Mouse (Mus musculus) neural tube, embryonic 12.5 days (tissue): ENCODE results near the gene Eva1c. TPM values are rescaled to one million over a fixed set of nuclear protein-coding genes. Genes with fewer than 3 reads are reported as not detected.

Source experiments
- ATAC-seq: fragments of 200-750 bp; cut with Nextera tagmentation; 2 replicates; pipeline ENCODE4 v1.8.0; 2017; ENCODE audit warnings: low read depth, mild to moderate bottlenecking, moderate TSS enrichment, moderate library complexity; ENCODE audit not compliant: low FRiP score
- H3K27ac ChIP-seq: fragments of 300-500 bp; sonication (generic); 2 replicates; pipeline ENCODE4 v1.5.1; 2016
- H3K27me3 ChIP-seq: fragments of 300-500 bp; sonication (generic); replicated peaks from 2 replicates; pipeline ENCODE4 v1.6.1; 2016; ENCODE audit warnings: mild to moderate bottlenecking
- H3K36me3 ChIP-seq: fragments of 300-500 bp; sonication (generic); 2 replicates; pipeline ENCODE4 v1.6.1; 2016; ENCODE audit warnings: mild to moderate bottlenecking
- H3K4me1 ChIP-seq: fragments of 300-500 bp; sonication (generic); 2 replicates; pipeline ENCODE4 v1.6.1; 2016
- H3K4me2 ChIP-seq: fragments of 300-500 bp; sonication (generic); replicated peaks from 2 replicates; pipeline ENCODE4 v1.6.1; 2016; ENCODE audit warnings: mild to moderate bottlenecking
- H3K4me3 ChIP-seq: fragments of 300-500 bp; sonication (generic); 2 replicates; pipeline ENCODE4 v1.5.1; 2016
- H3K9ac ChIP-seq: fragments of 300-500 bp; sonication (generic); 2 replicates; pipeline ENCODE4 v1.6.1; 2016; ENCODE audit warnings: mild to moderate bottlenecking
- H3K9me3 ChIP-seq: fragments of 300-500 bp; sonication (generic); 2 replicates; pipeline ENCODE4 v1.6.1; 2016; ENCODE audit warnings: mild to moderate bottlenecking
- WGBS: fragments of 180-500 bp; shearing (Covaris S2); methylation state at CpG from one replicate; pipeline ENCODE4 v1.1.7; 2016; 5-methylcytosine and 5-hydroxymethylcytosine counted together
- polyA plus RNA-seq: library from polyadenylated mRNA; unstranded; fragments of >200 nt; fragmentation: Nextera tagmentation; extraction: Ambion mirVana; gene quantifications from 2 replicates; pipeline ENCODE4 v1.2.1, GENCODE M21; 2016

Gene Eva1c
- polyA plus RNA-seq, result 1.7 and 2.4 TPM in 2 replicates

DNA sequence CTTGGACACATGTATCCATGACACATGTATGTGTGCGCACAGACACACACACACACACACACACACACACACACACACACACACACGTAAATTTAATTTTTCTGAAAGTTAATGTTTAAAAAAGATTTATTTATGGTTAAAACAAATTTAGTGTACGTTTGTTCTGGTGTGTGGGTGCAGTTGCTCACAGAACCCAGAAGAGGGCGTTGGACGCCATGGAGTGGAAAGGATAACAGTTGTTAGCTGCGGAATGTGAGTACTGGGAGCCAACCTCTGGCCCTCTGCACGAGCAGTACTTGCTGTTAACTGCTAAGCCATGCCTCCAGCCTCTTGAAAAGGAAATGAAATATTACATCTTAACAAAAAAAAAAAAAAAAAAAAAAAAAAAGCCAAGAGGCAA lies at the start of gene Eva1c:
Gene Eva1c, plus strand, starts transcription at position 263 of the 400 bp plus-strand sequence.
- no peak for ATAC-seq
- H3K9me3 ChIP-seq, result no peaks in the 10 kb centered on the region
- H3K4me1 ChIP-seq, result peaks cover 19% of the 10 kb centered on the region
- no peak within 1 kb of the TSS for H3K27ac ChIP-seq
- H3K27me3 ChIP-seq, result peaks cover 24% of the 10 kb centered on the region
- H3K4me2 ChIP-seq, result no peak within 1 kb of the TSS
- WGBS, result 67% methylated on average over 7 of the region's 7 CpGs
- no peak within 1 kb of the TSS for H3K4me3 ChIP-seq
- H3K36me3 ChIP-seq, result no peaks in the 10 kb centered on the region
- no peak within 1 kb of the TSS for H3K9ac ChIP-seq

DNA sequence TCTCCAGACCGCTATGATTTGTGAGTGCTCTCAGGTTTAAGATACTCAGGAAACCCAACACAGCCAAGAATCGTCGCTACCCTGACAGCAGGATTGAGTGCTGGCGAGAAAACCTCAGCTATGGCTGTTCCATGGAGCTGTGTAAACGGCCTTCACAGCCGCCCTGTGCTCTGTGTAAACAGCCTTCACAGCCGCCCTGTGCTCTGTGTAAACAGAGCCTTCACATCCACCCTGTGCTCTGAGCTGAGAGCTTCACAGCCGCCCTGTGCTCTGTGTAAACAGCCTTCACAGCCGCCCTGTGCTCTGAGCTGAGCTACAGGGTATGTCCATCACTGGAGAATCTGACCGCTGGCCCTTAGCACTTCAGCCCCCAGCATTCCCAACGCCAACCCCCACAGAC lies 46.7 kb upstream of the Eva1c start:
- Histone ChIP-seq H3K4me1 (no peaks in the 10 kb centered on the region), H3K36me3 (peaks cover 90% of the 10 kb centered on the region), H3K27ac (no peak overlapping the region), H3K4me3 (no peak overlapping the region), H3K9me3 (no peaks in the 10 kb centered on the region), H3K9ac (no peak overlapping the region), H3K27me3 (no peaks in the 10 kb centered on the region), H3K4me2 (no peak overlapping the region)
- no peak for ATAC-seq
- WGBS, result 81% methylated on average over 11 of the region's 11 CpGs

DNA sequence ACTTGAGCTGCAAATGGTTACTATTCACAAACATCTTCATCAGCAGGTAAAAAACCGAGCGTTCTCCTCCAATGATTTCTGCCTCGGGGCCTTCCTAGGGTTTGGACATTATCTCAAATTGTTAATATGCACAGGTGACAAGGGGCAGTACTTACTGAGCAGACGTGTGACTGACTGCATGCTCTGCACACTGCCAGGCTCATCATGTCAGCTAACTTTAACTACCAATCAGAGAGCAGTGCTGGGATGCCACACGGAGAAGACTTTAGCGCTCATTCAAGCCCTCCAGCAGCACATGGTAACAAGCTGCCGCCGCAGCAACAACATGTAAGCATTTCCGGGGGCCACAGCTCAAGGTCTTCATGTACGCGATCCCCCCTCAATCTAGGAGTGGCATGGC lies 43.2 kb upstream of the Eva1c start:
- 94% methylated on average over 11 of the region's 11 CpGs for WGBS
- no peak overlapping the region for H3K27ac ChIP-seq
- peaks cover 89% of the 10 kb centered on the region for H3K36me3 ChIP-seq
- no peaks in the 10 kb centered on the region for H3K4me1 ChIP-seq
- H3K4me3 ChIP-seq, result no peak overlapping the region
- H3K4me2 ChIP-seq, result no peak overlapping the region
- no peaks in the 10 kb centered on the region for H3K9me3 ChIP-seq
- no peak overlapping the region for H3K9ac ChIP-seq
- ATAC-seq, result no peak
- H3K27me3 ChIP-seq, result no peaks in the 10 kb centered on the region

DNA sequence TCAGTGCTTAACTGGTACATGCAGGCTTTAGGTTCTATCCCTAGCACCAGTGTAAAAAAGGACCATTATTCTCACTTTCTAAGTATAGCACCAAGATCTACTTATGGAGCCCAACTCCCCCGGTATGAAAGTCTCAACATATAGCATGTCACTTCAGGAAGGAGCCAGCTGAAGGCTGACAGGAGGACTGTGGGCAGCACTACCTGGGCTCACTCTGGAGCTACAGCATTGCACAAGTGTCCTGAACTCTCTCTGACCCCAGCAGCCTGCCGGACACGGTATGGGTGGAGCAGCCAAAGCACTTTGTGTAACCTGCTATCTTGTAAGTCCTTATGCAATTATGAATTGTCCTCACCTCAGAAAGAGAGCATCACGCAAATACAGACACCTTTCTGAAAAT lies 41.3 kb upstream of the Eva1c start:
- Histone ChIP-seq H3K9ac (no peak overlapping the region), H3K9me3 (no peaks in the 10 kb centered on the region), H3K4me1 (no peaks in the 10 kb centered on the region), H3K4me3 (no peak overlapping the region), H3K27ac (no peak overlapping the region), H3K36me3 (peaks cover 89% of the 10 kb centered on the region), H3K27me3 (no peaks in the 10 kb centered on the region), H3K4me2 (no peak overlapping the region)
- WGBS, result 95% methylated on average over 4 of the region's 4 CpGs
- no peak for ATAC-seq

DNA sequence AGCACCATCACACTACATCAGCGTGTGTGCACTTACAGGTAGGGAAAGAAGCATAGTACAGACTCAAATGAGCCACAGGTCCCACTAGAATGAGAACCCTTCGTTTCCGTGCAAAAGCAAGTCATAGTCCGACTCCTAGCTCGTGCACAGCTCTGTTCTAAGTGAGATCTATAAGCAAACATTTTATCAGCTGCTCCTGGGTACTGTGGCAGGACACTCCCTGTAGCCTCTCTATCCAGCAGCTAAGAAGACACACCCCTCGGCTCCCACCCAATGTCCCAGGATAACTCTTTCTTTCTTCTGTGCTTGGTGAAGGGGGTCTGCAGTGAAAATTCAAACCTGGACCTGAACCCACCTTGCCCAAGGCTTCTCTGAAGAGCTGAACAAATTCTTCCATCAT lies 37.9 kb upstream of the Eva1c start:
- no peak overlapping the region for H3K4me3 ChIP-seq
- no peak overlapping the region for H3K27ac ChIP-seq
- no peaks in the 10 kb centered on the region for H3K9me3 ChIP-seq
- WGBS, result 94% methylated on average over 6 of the region's 6 CpGs
- H3K4me1 ChIP-seq, result no peaks in the 10 kb centered on the region
- no peak overlapping the region for H3K4me2 ChIP-seq
- ATAC-seq, result no peak
- H3K36me3 ChIP-seq, result peaks cover 96% of the 10 kb centered on the region
- H3K27me3 ChIP-seq, result no peaks in the 10 kb centered on the region
- H3K9ac ChIP-seq, result no peak overlapping the region

DNA sequence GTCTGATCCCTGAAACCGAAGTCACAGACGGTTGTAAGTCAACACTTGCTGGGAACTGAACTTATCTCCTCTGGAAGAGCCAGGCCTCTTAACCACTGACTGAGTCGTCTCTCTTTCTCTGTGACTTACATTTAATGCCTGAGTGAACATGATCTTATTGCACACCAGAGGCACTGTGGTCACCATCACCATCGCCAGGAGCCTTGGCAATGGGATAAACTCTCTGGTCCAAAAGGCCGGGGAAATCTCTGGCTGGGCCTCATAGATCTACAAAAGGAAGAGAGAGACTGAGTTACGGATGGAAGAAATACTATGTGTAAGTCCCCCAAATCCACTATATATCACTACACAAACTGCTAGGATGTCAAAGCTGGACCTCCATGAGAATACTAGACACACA lies 35.6 kb upstream of the Eva1c start:
- no peaks in the 10 kb centered on the region for H3K9me3 ChIP-seq
- 90% methylated on average over 6 of the region's 6 CpGs for WGBS
- peaks cover 88% of the 10 kb centered on the region for H3K36me3 ChIP-seq
- no peak overlapping the region for H3K27ac ChIP-seq
- ATAC-seq, result no peak
- H3K4me3 ChIP-seq, result no peak overlapping the region
- H3K4me1 ChIP-seq, result no peaks in the 10 kb centered on the region
- no peak overlapping the region for H3K9ac ChIP-seq
- no peaks in the 10 kb centered on the region for H3K27me3 ChIP-seq
- H3K4me2 ChIP-seq, result no peak overlapping the region

DNA sequence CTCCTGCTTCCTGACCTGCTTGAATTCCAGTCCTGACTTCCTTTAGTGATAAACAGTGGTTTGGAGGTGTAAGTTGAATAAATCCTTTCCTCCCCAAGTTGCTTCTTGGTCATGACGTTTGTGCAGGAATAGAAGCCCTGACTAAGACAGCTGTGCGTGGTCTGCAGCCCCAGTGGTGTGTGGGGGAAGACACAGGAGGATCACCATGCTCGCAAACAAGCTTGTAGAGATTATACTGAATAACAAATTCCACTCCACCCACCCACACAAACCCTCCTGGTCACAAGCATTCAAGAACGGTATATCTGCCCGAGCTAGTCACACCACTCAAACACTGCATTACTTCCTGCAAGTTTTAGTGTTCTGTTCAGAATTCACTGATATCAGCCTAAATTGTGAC lies 34.5 kb upstream of the Eva1c start:
- H3K36me3 ChIP-seq, result peaks cover 83% of the 10 kb centered on the region
- H3K4me2 ChIP-seq, result no peak overlapping the region
- H3K9ac ChIP-seq, result no peak overlapping the region
- ATAC-seq, result no peak
- no peak overlapping the region for H3K27ac ChIP-seq
- no peak overlapping the region for H3K4me3 ChIP-seq
- H3K4me1 ChIP-seq, result no peaks in the 10 kb centered on the region
- WGBS, result 92% methylated on average over 5 of the region's 5 CpGs
- no peaks in the 10 kb centered on the region for H3K9me3 ChIP-seq
- no peaks in the 10 kb centered on the region for H3K27me3 ChIP-seq

DNA sequence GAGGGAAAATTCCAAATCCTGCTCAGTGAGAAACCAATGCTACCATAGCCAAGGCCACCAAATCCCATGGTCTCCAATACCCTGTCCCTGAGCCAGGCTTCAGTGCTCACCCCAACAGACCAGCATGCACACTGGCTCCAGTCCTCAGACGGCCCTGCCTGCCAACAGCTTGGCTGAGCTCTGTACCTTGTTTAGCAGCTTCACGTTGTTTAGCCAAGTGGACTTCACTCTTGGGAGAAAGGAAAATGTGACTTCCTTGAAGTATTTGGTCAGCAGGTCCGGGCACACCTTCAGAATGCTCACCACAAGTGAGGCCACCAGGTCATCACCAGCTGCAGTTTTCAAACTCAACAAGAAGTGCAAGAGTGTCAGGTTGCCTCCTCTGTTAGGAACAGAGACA lies 34.0 kb upstream of the Eva1c start:
- no peaks in the 10 kb centered on the region for H3K9me3 ChIP-seq
- no peak for ATAC-seq
- H3K4me1 ChIP-seq, result no peaks in the 10 kb centered on the region
- H3K9ac ChIP-seq, result no peak overlapping the region
- no peak overlapping the region for H3K4me3 ChIP-seq
- H3K36me3 ChIP-seq, result peaks cover 82% of the 10 kb centered on the region
- no peak overlapping the region for H3K27ac ChIP-seq
- H3K4me2 ChIP-seq, result no peak overlapping the region
- H3K27me3 ChIP-seq, result no peaks in the 10 kb centered on the region
- 90% methylated on average over 3 of the region's 3 CpGs for WGBS

DNA sequence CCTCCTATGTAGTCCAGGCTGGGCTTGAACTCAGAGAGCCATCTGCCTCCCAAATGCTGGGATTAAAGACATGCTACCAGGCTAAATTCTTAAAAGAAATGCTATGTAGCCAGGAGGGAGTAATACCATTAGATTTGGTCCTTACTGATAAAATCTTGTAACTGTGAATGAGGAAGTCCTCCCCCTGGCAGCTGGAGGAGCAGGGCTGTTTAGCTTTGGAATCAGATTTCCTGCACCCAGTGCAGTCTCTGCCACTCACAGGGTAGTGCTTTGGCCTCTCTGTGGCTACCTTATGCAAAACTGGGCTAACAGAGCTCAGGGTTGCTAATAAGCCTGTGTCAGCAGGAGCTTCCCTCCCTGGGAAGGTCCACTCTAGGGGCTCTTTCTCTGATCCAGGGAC lies 31.8 kb upstream of the Eva1c start:
- Histone ChIP-seq H3K36me3 (peaks cover 74% of the 10 kb centered on the region), H3K27me3 (no peaks in the 10 kb centered on the region)
- no peak for ATAC-seq

DNA sequence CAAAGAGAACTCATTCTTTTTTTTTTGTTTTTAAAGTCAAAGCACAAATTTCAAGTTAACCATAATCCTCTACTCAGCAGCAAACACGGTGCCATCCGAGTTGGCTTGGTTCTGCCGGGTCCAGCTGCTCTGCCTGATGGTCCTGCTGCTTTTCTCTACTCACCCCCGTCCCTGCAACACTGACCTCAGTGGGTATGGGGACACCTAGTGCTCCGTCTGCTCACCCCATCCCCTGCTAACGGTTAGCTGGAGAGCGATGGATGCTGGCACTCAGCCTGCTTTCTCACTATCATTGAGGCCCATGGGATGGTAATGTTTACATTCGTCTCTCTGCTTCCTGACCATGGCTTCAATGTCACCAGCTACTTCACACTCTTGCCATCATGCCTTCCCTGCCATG lies 28.1 kb upstream of the Eva1c start:
- 91% methylated on average over 8 of the region's 8 CpGs for WGBS
- Histone ChIP-seq H3K4me3 (no peak overlapping the region), H3K9me3 (no peaks in the 10 kb centered on the region), H3K36me3 (peaks cover 55% of the 10 kb centered on the region), H3K4me1 (no peaks in the 10 kb centered on the region), H3K27me3 (no peaks in the 10 kb centered on the region), H3K27ac (no peak overlapping the region), H3K9ac (no peak overlapping the region), H3K4me2 (no peak overlapping the region)
- ATAC-seq, result no peak

More for the DNA sequence above, 31.8 kb upstream of the Eva1c start:
- Histone ChIP-seq H3K9me3 (no peaks in the 10 kb centered on the region), H3K4me3 (no peak overlapping the region), H3K27ac (no peak overlapping the region), H3K4me2 (no peak overlapping the region), H3K9ac (no peak overlapping the region), H3K4me1 (no peaks in the 10 kb centered on the region)

DNA sequence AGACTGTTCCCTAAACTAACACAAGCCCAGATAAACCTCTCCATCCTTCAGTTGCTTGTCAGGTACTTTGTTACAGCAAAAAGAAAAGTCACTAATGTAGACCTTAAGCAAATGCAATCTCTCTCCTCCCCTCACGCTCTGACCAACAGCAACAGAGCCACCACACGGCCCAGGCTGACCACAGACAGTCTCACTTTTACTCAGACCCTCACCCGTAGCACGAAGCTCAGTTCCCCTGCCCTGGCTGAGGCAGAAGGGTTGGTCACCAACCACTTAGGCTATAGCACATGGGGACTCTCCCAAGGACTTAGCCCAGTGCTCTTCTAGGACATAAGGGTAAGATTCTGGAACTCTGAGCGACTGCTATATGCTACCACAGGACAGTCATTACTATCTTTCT lies 27.7 kb upstream of the Eva1c start:
- no peak overlapping the region for H3K9ac ChIP-seq
- no peak overlapping the region for H3K4me3 ChIP-seq
- H3K27me3 ChIP-seq, result no peaks in the 10 kb centered on the region
- 92% methylated on average over 5 of the region's 5 CpGs for WGBS
- no peaks in the 10 kb centered on the region for H3K4me1 ChIP-seq
- peaks cover 54% of the 10 kb centered on the region for H3K36me3 ChIP-seq
- no peak overlapping the region for H3K27ac ChIP-seq
- no peaks in the 10 kb centered on the region for H3K9me3 ChIP-seq
- ATAC-seq, result no peak
- no peak overlapping the region for H3K4me2 ChIP-seq

DNA sequence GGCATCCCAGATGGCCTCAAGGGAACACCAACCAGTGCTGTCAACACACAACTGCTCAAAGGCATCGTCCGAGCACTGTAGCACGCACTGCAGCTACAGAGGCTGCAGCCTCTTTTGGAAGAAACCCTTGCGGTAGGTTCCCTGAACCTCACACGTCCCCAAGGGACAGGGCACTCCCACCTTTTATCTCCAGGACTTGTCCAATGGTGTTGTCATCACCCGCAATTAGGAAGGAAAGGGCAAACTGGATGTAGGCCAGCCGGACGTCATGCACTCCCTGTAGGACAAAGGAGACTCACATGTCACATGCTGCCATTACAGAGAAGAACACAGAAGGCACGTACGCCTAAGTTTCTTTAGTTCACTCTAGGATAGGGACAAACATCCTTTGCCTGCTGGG lies 26.7 kb upstream of the Eva1c start:
- Histone ChIP-seq H3K36me3 (peaks cover 57% of the 10 kb centered on the region), H3K9ac (no peak overlapping the region), H3K4me3 (no peak overlapping the region), H3K9me3 (no peaks in the 10 kb centered on the region), H3K27me3 (no peaks in the 10 kb centered on the region), H3K4me1 (no peaks in the 10 kb centered on the region), H3K4me2 (no peak overlapping the region), H3K27ac (no peak overlapping the region)
- ATAC-seq, result no peak
- WGBS, result 89% methylated on average over 10 of the region's 10 CpGs

DNA sequence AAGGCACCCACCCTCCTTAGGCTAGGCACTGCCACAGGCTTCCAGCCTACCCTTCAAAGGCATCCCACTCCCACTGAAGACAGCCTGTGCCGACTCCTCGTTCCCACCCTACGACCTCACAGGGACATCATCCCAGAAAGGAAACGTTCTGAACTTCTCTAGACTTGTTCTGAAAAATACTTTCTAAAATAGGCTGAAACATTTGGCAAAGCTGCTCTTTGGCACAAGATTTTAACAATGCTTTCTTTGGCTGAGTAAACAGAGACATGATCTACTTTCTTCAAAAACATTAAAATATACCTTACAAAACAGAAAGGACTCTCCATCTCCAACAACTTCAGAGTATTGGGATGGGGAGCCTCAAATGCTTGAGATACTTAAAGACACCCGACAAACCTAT lies 25.3 kb upstream of the Eva1c start:
- no peaks in the 10 kb centered on the region for H3K4me1 ChIP-seq
- no peak overlapping the region for H3K4me3 ChIP-seq
- no peak for ATAC-seq
- peaks cover 57% of the 10 kb centered on the region for H3K36me3 ChIP-seq
- H3K9me3 ChIP-seq, result no peaks in the 10 kb centered on the region
- H3K4me2 ChIP-seq, result no peak overlapping the region
- no peaks in the 10 kb centered on the region for H3K27me3 ChIP-seq
- H3K9ac ChIP-seq, result no peak overlapping the region
- H3K27ac ChIP-seq, result no peak overlapping the region
- 94% methylated on average over 5 of the region's 5 CpGs for WGBS

DNA sequence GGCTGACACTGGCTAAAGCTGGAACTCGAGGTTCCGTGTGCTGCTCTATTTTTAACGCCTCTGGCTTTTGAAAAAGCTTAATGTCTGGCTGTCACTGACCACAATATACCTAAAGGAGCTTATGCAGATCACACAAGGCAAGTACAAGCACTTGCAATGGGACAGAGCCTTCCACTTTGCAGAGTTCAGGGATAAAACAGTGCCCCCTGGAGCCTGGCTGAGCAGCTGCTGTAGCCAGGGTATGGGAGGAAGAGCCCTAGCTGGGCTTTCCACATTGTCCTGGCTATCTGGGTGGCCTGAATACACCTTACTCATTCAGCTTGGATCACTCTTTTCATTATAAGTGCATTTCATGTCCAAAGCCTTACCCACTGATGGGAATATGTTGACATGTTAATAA lies 24.6 kb upstream of the Eva1c start:
- H3K36me3 ChIP-seq, result peaks cover 52% of the 10 kb centered on the region
- no peak overlapping the region for H3K4me2 ChIP-seq
- no peak for ATAC-seq
- WGBS, result 93% methylated on average over 3 of the region's 3 CpGs
- H3K4me1 ChIP-seq, result no peaks in the 10 kb centered on the region
- no peak overlapping the region for H3K4me3 ChIP-seq
- H3K27ac ChIP-seq, result no peak overlapping the region
- H3K9me3 ChIP-seq, result no peaks in the 10 kb centered on the region
- no peaks in the 10 kb centered on the region for H3K27me3 ChIP-seq
- H3K9ac ChIP-seq, result no peak overlapping the region
